Mouse (Mus musculus) c-Kit-positive CD71-negative TER-119-negative erythroid progenitor cells, embryonic 14.5 days (primary cell): ENCODE measurements around the gene Terb1.
A peak's percentile ranks its signal among the peaks of the same experiment; 100 is the strongest.

Experiments used
- DNase-seq: peaks from one replicate; pipeline ENCODE4 v3.0.0-alpha.2; 2013; ENCODE audit warnings: low read depth

Gene Terb1

GRCm38 (mm10) chr8:104509061-104510006, at the start of gene Terb1:
Gene Terb1, minus strand, starts transcription at chr8:104509910.
- no peak for DNase-seq

DNA sequence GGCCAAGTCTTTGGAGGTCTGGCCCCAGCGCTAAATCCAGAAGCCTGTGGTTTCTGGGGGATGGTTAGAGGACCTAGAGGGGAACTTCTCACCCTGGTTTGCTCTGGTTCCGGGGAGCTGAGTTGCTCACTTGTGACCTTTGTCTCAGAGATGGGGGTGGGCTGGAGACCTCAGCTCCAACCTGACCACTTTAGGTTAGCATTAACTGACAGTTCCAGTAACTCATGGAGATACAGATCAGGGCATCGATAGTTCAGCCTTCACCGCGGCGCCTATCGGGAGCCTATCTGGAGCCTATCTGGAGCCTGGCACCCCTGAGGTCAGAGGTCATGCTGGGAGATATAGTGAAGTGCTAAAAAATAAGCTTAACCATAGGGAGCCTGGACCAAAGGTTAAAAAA, 47.5 kb upstream of the Terb1 start:
- no peak for DNase-seq

DNA sequence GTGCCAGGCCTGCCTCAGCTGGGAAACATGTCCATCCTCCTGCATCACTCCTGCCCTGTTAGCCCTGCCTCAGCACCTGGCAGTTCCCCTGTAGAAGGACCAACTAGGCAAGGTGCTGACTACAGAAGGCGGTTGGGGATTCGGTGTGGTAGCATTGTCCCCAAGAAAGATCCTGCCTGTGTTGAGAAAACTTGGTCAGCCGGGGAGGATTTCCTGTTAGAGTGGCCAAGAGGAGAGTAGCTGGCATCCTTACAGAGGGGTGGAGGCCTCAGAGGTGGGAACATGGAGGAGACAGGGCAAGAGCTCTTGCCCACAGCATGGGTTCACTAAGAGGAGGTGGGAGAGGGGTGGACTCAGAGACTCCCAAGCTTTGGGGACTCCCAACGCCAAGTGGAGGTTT, 45.5 kb upstream of the Terb1 start:
- DNase-seq, result no peak

DNA sequence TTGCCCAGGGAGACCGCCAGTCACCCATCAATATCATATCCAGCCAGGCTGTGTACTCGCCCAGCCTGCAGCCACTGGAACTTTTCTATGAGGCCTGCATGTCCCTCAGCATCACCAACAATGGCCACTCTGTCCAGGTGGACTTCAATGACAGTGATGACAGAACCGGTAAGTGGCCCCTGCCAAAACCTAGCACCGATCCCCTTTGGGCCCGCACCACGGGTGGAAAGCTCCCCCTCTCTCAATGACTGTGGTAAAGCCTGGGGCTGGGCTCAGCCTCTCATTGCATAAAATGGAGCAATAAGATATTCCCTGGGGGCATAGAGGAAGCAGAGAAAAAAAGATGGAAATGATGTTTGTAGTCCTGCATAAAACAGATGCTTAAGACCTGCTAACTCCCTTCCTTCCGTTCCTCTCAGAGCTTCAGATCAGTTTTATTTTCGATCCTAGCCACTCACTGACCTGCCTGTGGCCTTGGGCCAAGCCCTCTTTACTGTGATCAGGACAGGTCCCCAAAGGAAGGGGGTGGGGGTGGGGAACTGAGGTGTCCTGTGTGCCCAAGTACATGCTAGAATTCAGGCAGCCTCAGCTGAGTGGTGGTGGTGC, 33.8 kb upstream of the Terb1 start:
- DNase-seq, result no peak

- no peak for DNase-seq
These were observed 32.5 kb upstream of the Terb1 start for GRCm38 (mm10) chr8:104542160-104542559.

GRCm38 (mm10) chr8:104541515-104541880, 31.8 kb upstream of the Terb1 start:
- DNase-seq, result no peak

- no peak for DNase-seq
These were observed 31.2 kb upstream of the Terb1 start for GRCm38 (mm10) chr8:104540710-104541514.

- no peak for DNase-seq
These were observed 30.5 kb upstream of the Terb1 start for GRCm38 (mm10) chr8:104540238-104540637.

DNA sequence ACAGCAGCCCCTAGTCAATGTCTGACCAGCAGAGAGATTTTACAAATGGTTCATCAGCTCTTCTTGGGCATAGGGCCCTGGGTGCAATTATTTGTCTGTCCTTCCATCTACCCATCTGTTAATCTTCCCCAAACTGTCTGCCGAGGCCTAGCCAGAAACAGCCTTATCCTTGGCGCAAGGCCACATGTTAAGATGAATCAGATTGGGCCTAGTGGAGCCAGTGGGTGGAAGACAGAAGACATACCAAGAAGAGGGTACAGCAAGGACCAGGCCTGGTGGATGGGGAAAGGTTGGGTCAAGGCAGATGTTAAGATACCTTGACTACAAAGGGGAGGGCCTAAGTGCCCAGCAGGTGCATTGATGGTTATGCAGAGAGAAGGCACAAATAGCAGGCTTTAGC, 29.9 kb upstream of the Terb1 start:
- DNase-seq, result no peak

GRCm38 (mm10) chr8:104538896-104539295, 29.2 kb upstream of the Terb1 start:
- no peak for DNase-seq

- no peak for DNase-seq
These were observed 26.3 kb upstream of the Terb1 start for GRCm38 (mm10) chr8:104536028-104536427.

DNA sequence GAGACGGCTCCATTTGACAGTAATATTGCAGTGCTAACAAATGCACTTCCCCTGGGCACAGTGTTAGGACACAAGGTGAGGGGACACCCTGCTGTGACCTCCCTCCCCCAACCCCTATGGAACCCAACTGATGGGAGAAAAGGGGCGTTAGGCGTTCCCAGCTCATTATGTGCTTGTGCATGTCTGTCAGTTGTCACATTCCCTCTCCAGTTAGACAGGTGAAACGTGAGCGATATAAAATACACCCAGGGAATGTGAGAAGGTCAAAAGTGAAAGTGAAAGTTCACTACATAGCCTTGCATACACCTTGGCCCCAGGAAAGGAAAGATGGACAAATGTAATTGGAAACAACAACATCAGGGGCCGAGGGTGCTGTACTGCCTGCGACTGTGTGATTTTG, 25.7 kb upstream of the Terb1 start:
- no peak for DNase-seq

GRCm38 (mm10) chr8:104534779-104535141, 25.1 kb upstream of the Terb1 start:
- DNase-seq, result peak; percentile 51

DNA sequence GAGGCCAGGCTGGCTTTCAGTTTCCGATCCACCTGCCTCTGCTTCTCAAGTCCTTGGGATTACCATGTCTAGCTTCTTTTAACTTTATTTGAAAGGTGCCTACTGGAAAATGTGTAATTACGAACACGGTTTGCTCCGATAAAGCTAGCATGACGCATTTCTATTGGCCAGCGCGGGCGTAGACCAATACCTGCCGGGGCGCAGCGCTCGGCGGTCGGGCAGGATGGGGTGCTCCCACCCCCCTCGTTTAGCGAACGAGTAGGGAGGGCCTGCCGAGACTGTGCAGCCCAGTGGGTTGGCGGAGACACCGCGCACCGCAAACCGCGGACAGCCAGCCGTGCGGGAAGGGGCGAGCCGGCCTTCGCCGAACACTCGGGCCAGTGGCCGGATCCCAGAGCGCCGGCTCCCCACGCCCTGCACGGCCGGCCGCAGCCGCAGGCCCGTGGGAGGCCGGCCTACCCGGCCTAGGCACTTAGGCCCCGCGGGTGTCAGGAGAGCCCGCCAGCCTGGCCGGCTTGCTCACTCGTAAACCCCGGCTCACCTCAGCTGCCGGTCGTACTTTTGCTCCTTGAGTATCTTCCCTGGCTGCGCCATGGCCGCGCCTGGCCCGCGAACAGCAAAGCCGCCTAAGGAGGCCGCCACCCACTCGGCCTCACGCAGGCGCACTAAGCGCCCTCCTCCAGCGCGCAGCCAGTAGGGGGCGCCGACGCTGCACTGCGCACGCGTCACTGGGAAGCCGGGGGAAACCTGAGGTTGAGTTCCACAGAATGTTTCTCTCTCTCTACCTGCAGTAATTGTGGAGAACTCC, 24.5 kb upstream of the Terb1 start, which contains the start of the genes Nae1 and Car7:
Gene Nae1, minus strand, starts transcription at position 667 of the 808 bp plus-strand sequence.
Gene Car7, plus strand, starts transcription at position 719 of the 808 bp plus-strand sequence.
- peak; percentile 85 for DNase-seq

DNA sequence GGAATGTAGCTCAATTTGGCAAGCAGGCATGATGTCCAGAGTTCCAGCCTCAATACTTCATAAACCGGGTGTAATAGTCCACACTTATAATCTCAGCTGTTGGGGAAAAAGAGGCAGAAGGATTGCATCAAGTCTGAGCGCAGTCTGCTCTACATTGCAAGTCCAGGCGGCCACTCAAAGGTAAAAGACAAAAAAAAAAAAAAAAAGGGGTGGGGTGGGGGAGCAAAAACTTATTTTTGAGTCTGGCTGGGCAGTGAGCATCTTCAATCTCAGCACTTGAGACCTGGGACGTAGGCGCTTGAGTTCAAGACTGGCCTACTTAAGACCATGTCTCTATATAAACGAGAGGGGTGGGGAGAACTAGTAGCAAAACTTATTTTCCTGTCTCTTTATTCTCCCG, 23.8 kb upstream of the Terb1 start:
- no peak for DNase-seq

GRCm38 (mm10) chr8:104529671-104530070, 20.0 kb upstream of the Terb1 start:
- DNase-seq, result no peak

DNA sequence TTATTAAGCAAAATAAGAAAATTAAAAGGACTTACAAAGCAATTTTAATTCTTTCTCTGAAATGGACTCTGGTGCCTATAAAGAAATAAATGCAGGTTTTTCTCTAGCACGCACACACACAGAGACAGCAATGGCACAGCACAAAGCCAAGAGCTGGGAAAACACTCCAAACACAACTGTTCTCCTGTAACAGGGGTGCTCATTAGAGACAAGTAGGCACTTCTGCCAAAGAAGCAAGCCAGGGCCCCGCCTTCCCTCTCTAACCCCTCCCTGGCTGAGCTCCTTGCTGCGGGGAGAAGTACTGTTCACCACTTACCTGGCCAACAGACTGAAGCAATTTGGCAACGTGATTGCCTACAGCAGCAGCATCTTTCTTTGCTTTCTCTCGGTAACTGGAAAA, 8.2 kb upstream of the Terb1 start:
- DNase-seq, result no peak

GRCm38 (mm10) chr8:104510134-104510533, 424 bp upstream of the Terb1 start:
- no peak for DNase-seq

DNA sequence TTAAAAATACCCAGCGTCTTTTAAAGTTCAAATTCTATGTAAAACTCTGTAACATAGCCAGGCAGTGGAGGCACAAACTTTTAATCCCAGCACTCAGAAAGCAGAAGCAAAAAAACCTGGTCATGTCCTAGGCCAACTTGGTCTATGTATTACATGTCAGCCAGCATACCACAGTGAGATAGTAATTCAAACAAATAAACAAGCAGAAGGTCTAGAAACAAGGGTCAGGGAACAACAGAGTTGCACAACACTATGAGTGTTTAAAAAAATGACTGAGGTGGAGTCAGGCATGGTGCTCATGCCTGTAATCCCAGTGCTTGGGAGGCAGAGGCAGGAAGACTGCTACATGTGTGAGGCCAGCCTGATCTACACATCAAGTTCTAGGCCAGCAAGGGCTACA, 30.6 kb downstream of the Terb1 start:
- no peak for DNase-seq

DNA sequence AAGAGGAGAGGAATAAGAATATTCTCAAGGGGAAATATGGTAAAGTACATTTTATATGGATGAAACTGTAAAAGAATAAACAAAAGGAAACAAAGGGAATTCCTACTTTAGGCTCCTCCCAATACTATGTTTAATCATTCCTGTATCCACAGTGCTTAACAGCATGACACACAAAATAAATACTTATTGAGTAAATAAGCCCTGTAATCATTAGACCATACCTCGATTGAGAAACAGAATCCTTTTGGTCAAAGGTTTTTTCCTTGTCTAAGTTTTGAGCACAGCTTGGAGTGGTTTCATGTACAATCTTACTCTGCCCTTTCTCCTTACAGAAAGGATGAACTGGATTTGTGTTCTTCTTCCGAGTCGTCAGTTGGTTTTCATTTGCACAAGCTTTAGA, 37.2 kb downstream of the Terb1 start:
- no peak for DNase-seq

GRCm38 (mm10) chr8:104467463-104467862, 42.2 kb downstream of the Terb1 start:
- no peak for DNase-seq

GRCm38 (mm10) chr8:104452177-104452576, 57.5 kb downstream of the Terb1 start:
- DNase-seq, result no peak
